Mouse (Mus musculus) E14TG2a.4 (cell line): ENCODE measurements at regions not wholly inside any gene's neighbourhood (a gene's known extent, or its start where the extent isn't known, plus 50 kb on each side); places are given as distances from the start of the nearest gene placed in this dataset.

Experiments used
- CTCF ChIP-seq: conservative IDR thresholded peaks from 2 replicates; pipeline ENCODE4 v1.5.1; 2014; ENCODE audit warnings: low read length
- POU5F1 ChIP-seq: IDR thresholded peaks from 2 replicates; pipeline ENCODE4 v1.6.1; 2014; ENCODE audit warnings: low read length, borderline replicate concordance

GRCm38 (mm10) chr16:46769383-46769782, 271.1 kb upstream of the Nectin3 start:
- no peak for TF ChIP-seq CTCF
- no peak for TF ChIP-seq POU5F1
